Mouse (Mus musculus) thymus, adult 2 months (tissue): ENCODE data around the gene Fhad1. TPM values are rescaled to one million over a fixed set of nuclear protein-coding genes. Genes with fewer than 3 reads are reported as not detected.

ENCODE experiments used
- DNase-seq: peaks from one replicate; pipeline ENCODE4 v3.0.0; 2021
- H3K27ac ChIP-seq: fragments of 200-500 bp; 2 replicates; pipeline ENCODE4 v1.5.1; 2012; ENCODE audit warnings: low read length, control low read depth; ENCODE audit not compliant: control insufficient read depth, insufficient read depth
- H3K27me3 ChIP-seq: fragments of 200-500 bp; 2 replicates; pipeline ENCODE4 v1.6.1; 2012; ENCODE audit warnings: mild to moderate bottlenecking, low read length, moderate library complexity, mixed read lengths; ENCODE audit not compliant: control insufficient read depth, insufficient read depth
- H3K36me3 ChIP-seq: fragments of 200-500 bp; 2 replicates; pipeline ENCODE4 v1.6.1; 2012; ENCODE audit warnings: mild to moderate bottlenecking, low read length, moderate library complexity; ENCODE audit not compliant: control insufficient read depth, insufficient read depth
- H3K4me1 ChIP-seq: fragments of 200-500 bp; replicated peaks from 2 replicates; pipeline ENCODE4 v1.6.1; 2012; ENCODE audit warnings: low read length; ENCODE audit not compliant: control insufficient read depth, insufficient read depth
- H3K4me3 ChIP-seq: fragments of 200-500 bp; 2 replicates; pipeline ENCODE4 v1.5.1; 2012; ENCODE audit warnings: mild to moderate bottlenecking, low read length, control low read depth, moderate library complexity; ENCODE audit not compliant: control insufficient read depth, insufficient read depth
- CTCF ChIP-seq: fragments of 200-500 bp; IDR thresholded peaks from 2 replicates; pipeline ENCODE4 v1.5.1; 2012; ENCODE audit warnings: mild to moderate bottlenecking, control low read depth, low read length, moderate library complexity, borderline replicate concordance; ENCODE audit not compliant: control insufficient read depth, poor library complexity, insufficient read depth; ENCODE audit errors: extremely low read depth
- POLR2A ChIP-seq: fragments of 200-500 bp; IDR thresholded peaks from 2 replicates; pipeline ENCODE4 v1.6.1; 2012; ENCODE audit warnings: mild to moderate bottlenecking, low read length, control low read depth, moderate library complexity; ENCODE audit not compliant: control insufficient read depth, poor library complexity, insufficient read depth; ENCODE audit errors: extremely low read depth
- WGBS: fragments of 180-500 bp; shearing (Covaris S2); methylation state at CpG from one replicate; pipeline ENCODE4 v1.1.7; 2018; 5-methylcytosine and 5-hydroxymethylcytosine counted together
- polyA plus RNA-seq: library from polyadenylated mRNA; depleted of rRNA; stranded (reverse); fragments of >200 nt; gene quantifications from 2 replicates; pipeline ENCODE4 v1.2.3, GENCODE M21; 2012

The Fhad1 gene
- polyA plus RNA-seq, 1 experiment = 1.1 TPM

DNA sequence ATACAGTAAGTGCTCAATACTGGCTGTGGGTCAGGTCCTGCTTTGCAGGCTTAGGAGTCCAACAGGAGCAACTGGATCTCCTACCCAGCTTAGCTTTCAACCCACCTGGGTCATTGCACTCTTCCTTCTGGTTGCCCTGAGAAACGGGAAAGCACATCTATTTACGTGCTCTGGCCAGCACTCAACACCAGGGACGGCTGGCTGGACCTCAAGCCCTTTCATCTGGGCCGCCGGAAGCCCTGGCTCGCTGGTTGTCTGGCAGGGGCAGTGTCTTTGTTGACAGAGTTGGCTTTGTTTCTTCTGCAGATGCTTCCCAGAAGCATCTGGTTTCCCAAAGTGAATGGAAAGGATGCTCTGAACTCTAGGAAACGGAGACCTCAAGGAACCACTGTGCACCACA, 100.8 kb downstream of the Fhad1 start:
- WGBS = 82% methylated on average over 7 of the region's 7 CpGs

DNA sequence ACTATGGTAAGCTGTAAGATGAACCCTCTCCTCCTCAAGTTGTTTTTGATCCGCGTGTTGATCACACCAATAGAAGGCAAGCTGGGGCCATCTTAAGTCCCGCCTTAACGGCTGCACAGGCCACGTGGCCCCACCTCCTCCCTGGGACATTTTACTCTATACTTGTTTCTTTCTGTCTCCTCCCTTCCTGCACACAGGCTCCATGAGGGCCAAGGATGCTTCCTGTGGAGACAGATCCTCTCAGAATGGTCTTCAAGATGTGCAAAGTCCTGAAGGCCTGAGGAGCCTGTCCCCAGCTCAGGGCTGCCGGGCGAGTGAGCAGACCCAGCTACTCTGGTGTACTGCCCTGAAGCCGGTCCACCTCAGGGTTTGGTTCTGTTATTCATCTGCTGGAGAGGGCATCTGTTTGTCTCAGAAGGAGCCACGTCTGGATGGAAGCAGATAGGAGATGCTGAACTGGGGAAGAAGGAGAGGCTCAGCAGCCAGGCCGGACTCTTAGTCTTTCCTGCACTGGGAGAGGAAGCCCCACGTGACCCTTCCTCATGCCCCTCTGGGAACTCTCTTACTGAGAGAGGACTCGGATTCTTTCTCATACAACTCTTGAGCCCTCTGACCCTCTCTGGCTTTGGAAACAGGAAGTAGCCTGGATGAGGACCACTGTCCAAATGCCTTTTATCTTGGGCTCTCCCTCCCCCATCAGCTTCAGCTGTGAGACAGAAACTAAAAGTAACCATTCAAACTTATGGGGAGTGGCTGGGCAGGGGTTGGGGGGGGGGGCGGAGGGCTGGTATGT, 101.5 kb downstream of the Fhad1 start:
- no peak overlapping the region for H3K27ac ChIP-seq

More for the DNA sequence above, 100.8 kb downstream of the Fhad1 start:
- no peak overlapping the region for H3K27ac ChIP-seq
- peaks cover 5% of the 10 kb centered on the region for H3K4me1 ChIP-seq
- H3K4me3 ChIP-seq = no peak overlapping the region
- H3K27me3 ChIP-seq = no peaks in the 10 kb centered on the region
- TF ChIP-seq CTCF (no peak), POLR2A (no peak)
- no peaks in the 10 kb centered on the region for H3K36me3 ChIP-seq
- DNase-seq = no peak

DNA sequence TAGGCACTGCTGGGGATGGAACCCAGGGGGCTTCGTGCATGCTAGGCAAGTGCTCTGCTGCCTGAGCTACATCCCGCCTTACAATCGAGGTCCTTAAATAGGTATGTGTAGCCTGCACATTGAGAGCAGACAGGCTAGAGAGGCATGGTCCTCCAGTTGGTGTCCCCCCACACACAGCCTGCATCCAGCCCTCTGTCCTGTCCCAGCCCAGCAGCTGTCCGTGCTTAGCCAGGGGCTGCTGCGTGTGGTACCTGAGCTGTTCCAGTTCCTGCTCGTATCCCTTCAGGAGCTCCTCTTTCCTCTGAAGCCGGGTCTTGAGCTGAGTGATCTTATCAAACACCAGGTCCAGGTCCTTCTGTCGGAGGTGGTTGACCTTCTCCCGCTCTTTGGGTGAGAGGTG, 110.2 kb downstream of the Fhad1 start:
- no peak overlapping the region for H3K27ac ChIP-seq
- H3K36me3 ChIP-seq = no peaks in the 10 kb centered on the region
- no peaks in the 10 kb centered on the region for H3K4me1 ChIP-seq
- H3K27me3 ChIP-seq = no peaks in the 10 kb centered on the region
- no peak for DNase-seq
- no peak overlapping the region for H3K4me3 ChIP-seq
- no peak for TF ChIP-seq POLR2A
- no peak for TF ChIP-seq CTCF
- WGBS = 92% methylated on average over 9 of the region's 9 CpGs

More for the DNA sequence above, 101.5 kb downstream of the Fhad1 start:
- peaks cover 5% of the 10 kb centered on the region for H3K4me1 ChIP-seq
- 85% methylated on average over 13 of the region's 13 CpGs for WGBS
- DNase-seq = no peak
- H3K27me3 ChIP-seq = no peaks in the 10 kb centered on the region
- H3K4me3 ChIP-seq = no peak overlapping the region
- H3K36me3 ChIP-seq = no peaks in the 10 kb centered on the region
- no peak for TF ChIP-seq CTCF
- TF ChIP-seq POLR2A = no peak

DNA sequence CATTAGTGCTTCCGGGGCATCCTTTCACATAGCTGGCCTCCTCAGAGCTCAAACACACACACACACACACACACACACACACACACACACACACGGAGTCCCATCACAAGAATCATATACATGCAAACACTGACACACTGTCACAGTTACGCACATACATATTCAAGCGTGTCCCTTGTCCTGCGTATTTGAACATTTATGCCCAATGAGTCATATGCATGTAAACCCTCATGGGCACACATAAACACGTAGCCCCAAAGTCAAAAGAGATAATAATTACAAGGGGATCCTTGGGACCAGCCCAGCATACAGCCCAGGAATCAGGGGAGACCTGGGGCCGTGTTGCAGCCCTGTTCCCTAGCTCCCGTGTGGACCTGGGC, 112.4 kb downstream of the Fhad1 start:
- no peak overlapping the region for H3K4me3 ChIP-seq
- no peaks in the 10 kb centered on the region for H3K36me3 ChIP-seq
- no peaks in the 10 kb centered on the region for H3K27me3 ChIP-seq
- no peak for DNase-seq
- H3K27ac ChIP-seq = no peak overlapping the region
- TF ChIP-seq POLR2A = no peak
- TF ChIP-seq CTCF = no peak
- 95% methylated on average over 8 of the region's 8 CpGs for WGBS
- no peaks in the 10 kb centered on the region for H3K4me1 ChIP-seq

DNA sequence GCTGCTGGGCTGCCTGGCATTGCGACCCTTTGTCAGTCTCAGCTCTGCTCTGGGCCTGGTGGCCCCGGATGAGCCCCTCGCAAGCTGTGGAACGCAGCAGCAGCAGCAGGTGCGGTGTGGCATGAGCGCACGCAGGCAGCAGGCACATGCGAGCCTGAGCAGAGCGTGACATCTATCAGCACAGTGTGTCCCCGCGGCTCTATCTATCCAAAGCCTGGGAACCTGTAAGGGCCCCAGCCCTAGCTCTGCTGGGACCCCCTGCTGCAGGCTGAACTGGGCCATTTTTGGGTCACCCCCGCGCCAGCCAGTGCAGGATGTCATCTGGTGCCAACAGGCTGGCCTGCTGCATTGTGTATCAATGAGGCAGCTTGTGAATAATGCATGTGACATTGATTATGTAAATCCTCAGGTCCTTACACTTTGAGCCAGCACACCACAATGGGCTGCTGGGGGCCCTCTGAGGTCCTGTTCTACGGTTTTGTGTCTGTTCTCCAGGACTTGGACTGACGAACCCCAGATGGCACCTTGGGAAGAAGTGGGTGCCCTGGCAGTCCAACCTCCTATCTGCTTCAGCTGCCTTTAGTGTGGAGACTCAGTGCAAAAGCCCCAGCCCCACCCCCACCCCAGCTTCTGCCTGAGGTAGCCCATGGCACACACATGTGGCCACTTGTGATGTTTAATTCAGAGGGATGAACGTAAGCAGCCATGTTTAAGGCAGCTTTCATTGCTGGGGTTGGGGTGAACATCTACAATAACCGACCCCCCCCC, 113.0 kb downstream of the Fhad1 start:
- DNase-seq = no peak
- Histone ChIP-seq H3K4me3 (no peak overlapping the region), H3K27me3 (no peaks in the 10 kb centered on the region), H3K36me3 (no peaks in the 10 kb centered on the region), H3K27ac (no peak overlapping the region), H3K4me1 (no peaks in the 10 kb centered on the region)
- 95% methylated on average over 17 of the region's 17 CpGs for WGBS
- TF ChIP-seq CTCF (no peak), POLR2A (no peak)

DNA sequence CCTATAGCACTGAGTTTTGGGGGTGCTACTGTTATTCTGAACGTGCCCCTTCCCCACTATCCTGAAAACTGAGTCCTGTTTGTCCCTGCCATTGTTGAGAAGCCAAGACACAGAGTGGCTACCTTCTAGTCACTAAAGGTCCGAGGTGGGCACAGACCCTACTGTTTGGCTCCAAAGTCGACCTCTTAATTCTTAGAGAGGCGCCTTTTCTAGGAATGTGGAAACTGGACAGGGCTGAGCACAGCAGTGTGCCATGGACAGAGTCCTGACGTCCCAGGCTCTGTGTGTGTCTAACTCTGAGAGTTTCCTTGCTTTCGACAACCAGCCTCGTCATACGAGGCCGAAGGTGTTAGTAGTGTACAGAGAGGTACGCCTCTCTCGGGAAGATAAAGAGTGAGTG, 114.5 kb downstream of the Fhad1 start:
- Histone ChIP-seq H3K36me3 (no peaks in the 10 kb centered on the region), H3K4me3 (no peak overlapping the region), H3K4me1 (no peaks in the 10 kb centered on the region), H3K27me3 (no peaks in the 10 kb centered on the region), H3K27ac (no peak overlapping the region)
- TF ChIP-seq POLR2A (no peak), CTCF (no peak)
- 91% methylated on average over 11 of the region's 11 CpGs for WGBS
- no peak for DNase-seq

DNA sequence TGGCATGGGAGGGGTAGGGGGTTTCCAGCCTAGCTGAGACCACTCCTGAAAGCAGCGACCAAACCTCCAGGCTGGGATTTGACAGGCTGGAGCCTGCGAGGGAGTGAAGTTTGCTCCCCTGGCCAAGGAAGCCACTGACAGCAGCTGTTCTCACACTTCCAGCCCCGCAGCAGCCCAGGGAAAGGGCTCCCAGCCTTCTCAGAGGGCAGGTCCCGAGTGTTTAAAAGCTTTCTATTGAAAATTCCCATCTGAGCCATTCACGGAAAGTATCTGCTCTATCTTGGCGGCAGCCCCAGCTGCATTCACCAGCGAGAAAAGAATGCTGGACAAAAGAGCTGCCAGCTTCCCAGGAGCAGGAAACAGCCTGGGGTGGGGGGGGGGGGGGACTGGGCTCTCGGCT, 114.9 kb downstream of the Fhad1 start:
- no peak for DNase-seq
- H3K4me3 ChIP-seq = no peak overlapping the region
- no peaks in the 10 kb centered on the region for H3K36me3 ChIP-seq
- no peaks in the 10 kb centered on the region for H3K4me1 ChIP-seq
- no peak for TF ChIP-seq POLR2A
- TF ChIP-seq CTCF = no peak
- WGBS = 82% methylated on average over 8 of the region's 8 CpGs
- no peak overlapping the region for H3K27ac ChIP-seq
- H3K27me3 ChIP-seq = no peaks in the 10 kb centered on the region
